Mouse (Mus musculus): ENCODE results near the gene Psma3.

The Psma3 gene

GRCm38 (mm10) chr12:71035826-71036225, 61.4 kb downstream of the Psma3 start:
- in situ Hi-C loops (cut with MboI; ENCODE audit: low pct_unique_long_range_greater_than_20kb in 1 of 2, low sequenced_read_pairs in 2 of 2, unreplicated experiment in 1 of 2), result no loop called here

GRCm38 (mm10) chr12:71036729-71037404, 62.4 kb downstream of the Psma3 start:
- in situ Hi-C loops (cut with MboI; ENCODE audit: low pct_unique_long_range_greater_than_20kb in 1 of 2, low sequenced_read_pairs in 2 of 2, unreplicated experiment in 1 of 2), result no loop called here

DNA sequence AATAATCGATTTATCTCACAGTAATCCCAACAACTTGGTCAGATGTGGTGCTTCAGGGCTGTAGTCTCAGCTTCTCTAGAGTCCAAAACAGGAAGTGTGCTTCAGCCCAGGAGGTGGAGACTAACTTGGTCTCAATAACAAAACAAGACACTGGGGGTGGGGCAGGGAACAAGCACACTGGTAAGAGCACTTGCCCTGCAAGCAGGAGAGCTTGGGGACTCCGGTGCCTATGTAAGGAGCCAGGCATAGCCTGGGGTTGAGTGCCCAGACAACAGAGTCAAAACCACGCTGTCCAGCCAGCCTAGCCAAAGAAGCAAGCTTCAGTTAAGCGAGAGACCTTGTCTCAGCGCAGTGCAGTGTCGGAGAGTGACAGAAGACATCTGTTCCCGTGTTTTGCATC, 66.0 kb downstream of the Psma3 start:
- in situ Hi-C loops (cut with MboI; ENCODE audit: low pct_unique_long_range_greater_than_20kb in 1 of 2, low sequenced_read_pairs in 2 of 2, unreplicated experiment in 1 of 2), result no loop called here

DNA sequence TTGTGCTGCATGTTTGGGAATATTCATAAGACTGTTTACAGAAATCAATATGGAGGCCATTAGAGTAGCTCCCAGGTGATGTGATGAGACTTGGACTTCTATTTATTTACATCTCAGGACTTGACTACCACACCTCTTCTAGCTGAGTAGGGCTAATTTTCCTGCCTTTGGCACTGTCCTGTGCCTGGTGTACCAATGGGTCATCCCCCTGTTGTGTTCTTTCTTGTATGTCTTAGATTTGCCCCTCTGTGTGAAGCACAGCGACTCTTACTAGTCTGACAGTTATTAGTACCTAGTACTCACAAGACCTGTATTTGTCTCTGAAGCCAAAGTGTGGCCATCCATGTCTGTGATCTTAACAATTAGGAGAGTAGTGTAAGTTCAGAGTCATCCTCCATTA, 68.0 kb downstream of the Psma3 start:
- in situ Hi-C loops (cut with MboI; ENCODE audit: low pct_unique_long_range_greater_than_20kb in 1 of 2, low sequenced_read_pairs in 2 of 2, unreplicated experiment in 1 of 2), result no loop called here

GRCm38 (mm10) chr12:71043571-71043970, 69.2 kb downstream of the Psma3 start:
- in situ Hi-C loops (cut with MboI; ENCODE audit: low pct_unique_long_range_greater_than_20kb in 1 of 2, low sequenced_read_pairs in 2 of 2, unreplicated experiment in 1 of 2), result no loop called here

DNA sequence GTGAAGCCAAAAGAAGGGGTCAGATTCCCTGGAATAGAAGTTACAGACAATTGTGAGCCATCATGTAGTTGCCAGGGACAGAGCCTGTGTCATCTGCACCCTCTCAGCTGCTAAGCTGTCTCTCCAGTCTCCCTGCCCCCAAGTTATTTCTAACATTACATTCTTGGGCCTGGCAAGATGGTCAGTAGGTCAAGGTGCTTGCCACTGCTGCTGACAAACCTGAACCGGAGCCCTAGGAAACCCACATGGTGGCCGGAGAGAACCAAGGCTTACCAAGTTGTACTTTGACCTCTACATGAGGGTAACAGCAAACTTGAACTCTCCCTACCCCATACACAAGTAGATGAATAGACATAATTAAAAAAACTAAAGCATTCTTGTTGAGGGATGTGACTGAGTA, 70.1 kb downstream of the Psma3 start:
- in situ Hi-C loops (cut with MboI; ENCODE audit: low pct_unique_long_range_greater_than_20kb in 1 of 2, low sequenced_read_pairs in 2 of 2, unreplicated experiment in 1 of 2), result no loop called here

All from mouse embryonic stem cell (cell line).